Mouse (Mus musculus): ENCODE data around the gene Slc25a5.
A peak's percentile ranks its signal among the peaks of the same experiment; 100 is the strongest.

Gene Slc25a5

DNA sequence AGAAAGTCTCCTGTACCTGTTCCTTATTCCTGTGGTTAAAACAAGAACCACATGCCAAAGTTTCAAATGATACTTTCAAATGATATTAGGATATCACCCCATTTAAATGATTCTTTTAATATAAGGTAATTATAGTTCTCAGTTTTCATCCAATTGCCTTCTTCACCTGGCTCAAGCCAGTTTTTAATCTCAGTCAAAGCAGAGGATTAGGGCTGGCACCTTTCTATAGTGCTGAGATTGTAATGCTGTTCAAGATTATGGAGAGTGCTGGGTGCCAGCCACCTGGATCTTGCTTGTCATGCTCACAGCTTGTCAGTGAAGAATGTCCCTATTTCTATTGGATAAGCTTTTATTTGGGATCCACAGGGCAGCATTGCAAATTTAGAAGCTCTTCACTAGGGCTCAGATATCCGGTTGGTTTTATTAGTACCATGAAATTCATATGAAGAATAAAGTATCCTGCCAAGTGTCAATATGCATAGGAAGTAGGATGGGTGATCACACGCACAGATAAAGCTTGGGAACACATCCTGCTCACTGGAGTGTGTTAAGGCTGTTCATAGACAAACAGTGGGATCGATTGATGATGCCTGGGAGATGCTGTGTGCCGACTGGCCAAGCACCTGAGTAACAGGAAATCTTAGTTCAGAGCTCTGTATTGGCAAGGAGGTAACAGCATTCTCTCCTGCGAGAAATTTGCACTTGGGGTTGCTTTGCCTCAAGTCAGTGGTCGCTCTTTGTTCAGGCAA lies 3.9 kb downstream of the Slc25a5 start:
- DNase-seq (ENCODE audit: low read depth, low spot score) = no peak

DNA sequence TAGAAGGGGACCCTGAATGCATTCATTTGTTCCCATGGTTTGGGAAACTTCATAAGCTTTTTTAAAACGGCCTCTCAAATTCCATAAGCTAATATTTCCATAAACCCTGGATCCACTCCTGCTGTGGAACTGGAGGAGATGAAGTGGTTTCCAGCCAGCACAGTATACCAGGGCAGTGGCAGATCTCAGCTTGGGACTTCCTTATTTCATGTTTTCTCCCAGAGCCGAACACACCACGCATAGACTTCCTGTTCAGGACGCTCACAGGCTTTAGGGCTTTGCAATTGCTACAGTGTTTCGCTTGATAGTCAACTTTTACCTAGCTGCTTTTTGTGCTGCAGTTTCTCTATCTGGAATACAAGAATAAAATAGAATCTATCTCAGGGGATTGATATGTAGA lies 7.7 kb downstream of the Slc25a5 start:
- DNase-seq (ENCODE audit: low read depth, low spot score) = no peak

DNA sequence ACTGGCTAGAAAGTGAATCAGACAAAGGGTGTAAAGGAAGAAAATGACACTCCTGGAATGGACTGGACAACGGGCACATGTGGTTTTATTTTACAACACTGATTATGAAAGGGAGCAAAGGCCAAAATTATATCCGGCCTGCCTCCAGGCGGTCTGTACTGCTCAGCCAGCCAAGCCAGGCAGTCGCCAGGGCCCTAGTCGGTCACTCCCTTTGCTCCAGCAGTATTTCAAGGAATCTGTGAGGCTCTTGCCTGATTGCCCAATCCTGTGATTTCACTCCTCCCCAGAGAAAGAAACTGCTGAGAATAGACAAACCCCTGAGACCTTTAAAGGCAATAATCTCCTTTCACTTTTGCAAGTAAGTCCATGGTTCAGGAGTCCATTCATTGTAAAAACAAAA lies 8.7 kb downstream of the Slc25a5 start:
- no peak for DNase-seq (ENCODE audit: low read depth, low spot score)

- no peak for DNase-seq (ENCODE audit: low read depth, low spot score)
Measured at GRCm38 (mm10) chrX:36805466-36806235, 10.2 kb downstream of the Slc25a5 start.

- peak; percentile 47 for DNase-seq (ENCODE audit: low read depth, low spot score)
Measured at GRCm38 (mm10) chrX:36807360-36808317, 12.2 kb downstream of the Slc25a5 start.

- no peak for DNase-seq (ENCODE audit: low read depth, low spot score)
Measured at GRCm38 (mm10) chrX:36808318-36808683, 12.8 kb downstream of the Slc25a5 start.

GRCm38 (mm10) chrX:36811377-36811776 lies 15.9 kb downstream of the Slc25a5 start:
- DNase-seq (ENCODE audit: low read depth, low spot score) = no peak

DNA sequence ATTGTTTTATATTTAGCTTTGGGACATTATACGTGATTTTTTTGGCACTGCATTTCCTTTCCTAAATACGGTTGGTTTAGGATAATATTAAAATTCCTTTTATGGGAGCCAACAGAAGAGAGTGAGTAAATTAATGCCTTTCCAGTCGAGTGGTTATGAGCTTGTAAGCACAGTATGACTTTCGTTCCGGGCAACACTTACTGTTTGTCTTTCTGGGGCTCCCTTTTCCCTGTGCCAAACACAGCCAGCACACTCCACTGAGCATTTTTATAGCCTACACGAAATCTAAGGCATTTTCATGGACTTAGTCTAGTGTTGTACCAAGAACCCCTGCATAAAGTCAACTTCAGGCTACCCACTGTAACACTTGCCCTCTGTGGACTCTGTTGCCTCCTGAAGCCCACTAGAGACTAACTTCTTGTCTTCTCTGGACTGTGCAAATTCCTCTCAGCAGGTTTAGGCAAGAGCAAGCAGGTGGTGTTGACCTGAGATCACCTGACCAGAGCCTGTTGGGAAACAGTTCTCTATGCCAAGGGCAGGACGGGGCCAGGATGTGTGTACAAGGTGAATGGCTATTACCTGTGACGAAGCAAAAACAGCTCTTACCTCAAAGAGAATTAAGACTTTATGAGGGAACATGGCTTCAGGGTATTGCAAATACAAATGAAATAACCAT lies 18.8 kb downstream of the Slc25a5 start:
- DNase-seq (ENCODE audit: low read depth, low spot score) = no peak

- DNase-seq (ENCODE audit: low read depth, low spot score) = no peak
Measured at GRCm38 (mm10) chrX:36815022-36815421, 19.6 kb downstream of the Slc25a5 start.

GRCm38 (mm10) chrX:36815439-36815838 lies 20.0 kb downstream of the Slc25a5 start:
- no peak for DNase-seq (ENCODE audit: low read depth, low spot score)

DNA sequence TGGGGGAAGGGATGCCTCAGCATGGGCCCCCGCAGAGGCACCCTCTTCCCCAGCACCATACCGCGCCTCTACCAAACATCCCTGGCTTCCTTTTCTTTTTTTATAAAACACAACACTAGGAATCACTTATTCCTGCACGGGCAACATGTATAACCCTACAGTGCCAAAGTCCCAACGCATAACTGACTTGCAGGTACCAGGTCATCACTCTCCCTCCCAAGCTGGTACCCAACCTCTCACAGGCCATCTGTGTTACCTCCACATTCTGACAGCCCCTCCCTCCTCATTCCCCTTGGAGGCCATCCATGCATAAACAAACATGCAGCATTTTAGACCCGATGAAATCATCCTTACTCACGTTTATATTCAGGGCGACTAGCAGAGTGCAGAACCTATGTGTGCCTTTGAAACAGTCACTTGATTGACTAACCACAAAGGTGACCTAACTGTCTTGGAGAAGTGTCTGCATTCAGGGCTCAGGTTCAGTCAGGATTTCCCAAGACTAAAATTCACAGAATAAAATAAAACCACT lies 21.0 kb downstream of the Slc25a5 start:
- no peak for DNase-seq (ENCODE audit: low read depth, low spot score)

GRCm38 (mm10) chrX:36816953-36817441 lies 21.5 kb downstream of the Slc25a5 start:
- no peak for DNase-seq (ENCODE audit: low read depth, low spot score)

DNA sequence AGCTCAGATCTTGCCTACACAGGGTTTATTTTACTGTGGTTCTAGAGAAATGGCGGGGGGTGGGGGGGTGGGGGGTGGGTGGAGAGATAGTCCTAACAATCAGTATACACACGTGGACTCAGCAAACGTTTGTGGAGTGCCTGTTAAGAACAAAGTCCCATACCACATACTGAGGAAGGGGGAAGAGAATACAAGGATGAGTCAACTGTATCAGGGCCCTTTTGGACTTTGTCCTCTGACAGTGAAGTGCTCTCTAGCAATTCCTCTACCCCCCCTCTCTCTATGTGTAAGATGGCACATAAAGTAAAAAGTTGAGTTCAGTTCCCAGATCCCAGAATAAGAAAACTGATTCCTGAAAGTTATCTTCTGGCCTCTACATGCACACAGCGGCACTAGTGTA lies 24.1 kb downstream of the Slc25a5 start:
- DNase-seq (ENCODE audit: low read depth, low spot score) = no peak

DNA sequence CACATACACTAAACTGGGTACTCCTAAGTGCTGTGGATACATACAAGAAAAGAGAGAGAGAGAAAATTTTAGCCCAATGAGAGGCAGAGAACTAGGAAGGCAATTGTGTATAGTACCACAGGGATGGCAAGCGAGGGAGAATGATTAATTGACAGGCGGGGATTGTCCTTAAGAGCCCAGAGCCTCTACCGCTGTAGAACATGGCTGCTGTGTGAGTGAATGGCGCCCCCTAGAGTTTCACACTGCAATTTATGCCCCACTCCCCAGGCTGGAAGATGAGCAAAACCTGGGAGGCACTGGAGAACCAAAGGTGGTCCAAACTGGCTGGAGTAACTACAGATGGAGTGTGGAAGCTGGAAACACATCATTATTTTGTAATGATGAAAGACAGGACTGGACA lies 24.8 kb downstream of the Slc25a5 start:
- DNase-seq (ENCODE audit: low read depth, low spot score) = no peak

GRCm38 (mm10) chrX:36823932-36824711 lies 28.7 kb downstream of the Slc25a5 start:
- DNase-seq (ENCODE audit: low read depth, low spot score) = no peak

DNA sequence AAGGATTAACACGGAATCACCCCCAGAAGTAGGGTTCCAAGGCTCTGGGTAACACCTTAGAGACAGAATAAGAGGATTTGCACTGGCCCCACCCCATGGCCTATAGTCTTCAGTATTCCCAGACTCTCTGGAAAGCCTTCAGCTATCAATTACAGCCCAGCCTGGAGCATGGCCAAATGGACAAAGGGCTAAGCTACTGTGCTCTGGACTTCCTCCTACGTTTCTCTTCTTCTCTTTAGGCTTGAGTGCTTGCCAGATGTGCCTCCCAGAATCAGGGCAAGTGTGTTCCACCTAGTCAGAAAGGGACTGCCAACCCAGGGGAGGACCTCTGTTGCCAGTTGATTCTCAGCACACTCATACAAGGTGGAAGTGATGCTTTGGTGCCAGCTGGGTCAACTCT lies 29.6 kb downstream of the Slc25a5 start:
- no peak for DNase-seq (ENCODE audit: low read depth, low spot score)

- no peak for DNase-seq (ENCODE audit: low read depth, low spot score)
Measured at GRCm38 (mm10) chrX:36826873-36827272, 31.4 kb downstream of the Slc25a5 start.

DNA sequence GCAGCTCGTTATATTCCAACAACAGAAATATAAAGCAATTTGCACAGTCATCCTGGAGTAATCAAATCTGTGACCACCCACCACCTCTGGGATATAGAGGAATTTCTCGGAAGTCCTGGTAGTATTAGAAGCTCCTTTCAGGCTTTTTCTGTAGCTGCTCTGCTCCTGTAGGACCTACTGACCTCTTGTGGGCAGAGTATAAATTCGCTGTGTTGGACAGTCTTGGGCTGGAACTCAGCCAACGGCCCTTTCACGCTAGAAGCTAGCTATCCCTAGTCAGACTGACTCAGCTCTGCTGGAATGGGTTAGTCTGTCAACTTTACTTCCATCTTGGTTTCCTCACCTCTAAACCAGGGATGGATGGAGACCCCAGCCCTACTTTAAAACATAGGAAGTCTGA lies 34.8 kb downstream of the Slc25a5 start:
- no peak for DNase-seq (ENCODE audit: low read depth, low spot score)

DNA sequence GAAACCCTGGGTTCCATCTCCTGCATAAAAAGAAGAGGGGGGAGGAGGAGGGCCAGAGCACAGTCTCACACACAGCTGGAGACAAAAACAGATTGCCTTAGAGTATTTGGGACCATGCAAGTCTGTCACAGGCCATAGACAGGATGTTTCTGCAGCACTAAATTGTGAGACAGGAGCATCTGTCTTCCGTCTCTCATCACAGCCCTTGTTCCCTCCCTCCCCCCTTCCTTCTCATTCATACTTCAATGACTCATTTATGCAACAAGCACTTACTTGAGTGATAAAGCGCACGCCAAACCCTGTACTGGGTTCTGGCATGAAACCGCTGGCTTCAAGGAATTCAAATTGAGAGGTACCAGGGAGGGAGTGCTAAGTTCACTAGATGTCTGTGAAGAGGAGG lies 36.2 kb downstream of the Slc25a5 start:
- no peak for DNase-seq (ENCODE audit: low read depth, low spot score)

- DNase-seq (ENCODE audit: low read depth, low spot score) = peak; percentile 36
Measured at GRCm38 (mm10) chrX:36833397-36834084, 38.1 kb downstream of the Slc25a5 start.
